Mouse (Mus musculus) olfactory bulb, adult 2 months (tissue): Measurements from ENCODE around the gene Myo6.

ENCODE experiments used
- CTCF ChIP-seq: fragments of 200-500 bp; IDR thresholded peaks from 2 replicates; pipeline ENCODE4 v1.5.1; 2012; ENCODE audit warnings: low read depth, mild to moderate bottlenecking, low read length, moderate library complexity; ENCODE audit not compliant: insufficient read depth
- POLR2A ChIP-seq: fragments of 200-500 bp; IDR thresholded peaks from 2 replicates; pipeline ENCODE4 v1.6.1; 2012; ENCODE audit warnings: mild to moderate bottlenecking, low read depth, low read length, moderate library complexity; ENCODE audit not compliant: insufficient read depth

- TF ChIP-seq POLR2A (no peak), CTCF (no peak)
Observed at GRCm38 (mm10) chr9:80313610-80314009, 148.8 kb downstream of the Myo6 start.
